Mouse (Mus musculus) lung, postnatal 0 days (tissue): ENCODE results near the gene Nfia. TPM values are rescaled to one million over a fixed set of nuclear protein-coding genes. Genes with fewer than 3 reads are reported as not detected.
A peak's percentile ranks its signal among the peaks of the same experiment; 100 is the strongest.

Experiments
- ATAC-seq: fragments of 200-750 bp; cut with Nextera tagmentation; 2 replicates; pipeline ENCODE4 v1.8.0; 2017; ENCODE audit warnings: moderate library complexity
- DNase-seq: peaks from one replicate; pipeline ENCODE4 v3.0.0-alpha.2; 2016; ENCODE audit warnings: low spot score
- H3K27ac ChIP-seq: fragments of 300-500 bp; sonication (generic); 2 replicates; pipeline ENCODE4 v1.5.1; 2014; ENCODE audit warnings: antibody characterized with exemption, mild to moderate bottlenecking, low read length, mixed read lengths
- H3K27me3 ChIP-seq: fragments of 300-500 bp; sonication (generic); replicated peaks from 2 replicates; pipeline ENCODE4 v1.6.1; 2014; ENCODE audit warnings: low read length, mixed read lengths; ENCODE audit not compliant: insufficient read depth
- H3K36me3 ChIP-seq: fragments of 300-500 bp; sonication (generic); 2 replicates; pipeline ENCODE4 v1.6.1; 2014; ENCODE audit warnings: low read length, mixed read lengths; ENCODE audit not compliant: insufficient read depth
- H3K4me1 ChIP-seq: fragments of 300-500 bp; sonication (generic); 2 replicates; pipeline ENCODE4 v1.6.1; 2014; ENCODE audit warnings: antibody characterized with exemption, low read depth, low read length, mixed read lengths; ENCODE audit not compliant: insufficient read depth
- H3K4me2 ChIP-seq: fragments of 300-500 bp; sonication (generic); replicated peaks from 2 replicates; pipeline ENCODE4 v1.6.1; 2014; ENCODE audit warnings: low read depth, mild to moderate bottlenecking, low read length, moderate library complexity, mixed read lengths
- H3K4me3 ChIP-seq: fragments of 300-500 bp; sonication (generic); 2 replicates; pipeline ENCODE4 v1.5.1; 2014; ENCODE audit warnings: low read depth, low read length
- H3K9ac ChIP-seq: fragments of 300-500 bp; sonication (generic); replicated peaks from 2 replicates; pipeline ENCODE4 v1.6.1; 2014; ENCODE audit warnings: low read depth, mild to moderate bottlenecking
- H3K9me3 ChIP-seq: fragments of 300-500 bp; sonication (generic); 2 replicates; pipeline ENCODE4 v1.6.1; 2016; ENCODE audit warnings: low read length, mixed read lengths
- CTCF ChIP-seq: IDR thresholded peaks from 2 replicates; pipeline ENCODE4 v1.5.1; 2016; ENCODE audit warnings: antibody characterized with exemption, mild to moderate bottlenecking
- EP300 ChIP-seq: IDR thresholded peaks from 2 replicates; pipeline ENCODE4 v1.6.1; 2016; ENCODE audit warnings: antibody characterized with exemption, mild to moderate bottlenecking, control low read depth
- WGBS: fragments of 180-500 bp; shearing (Covaris S2); extraction: QIAGEN DNeasy Blood & Tissue Kit; methylation state at CpG from one replicate; pipeline ENCODE4 v1.1.7; 2014; 5-methylcytosine and 5-hydroxymethylcytosine counted together
- polyA plus RNA-seq: library from polyadenylated mRNA; unstranded; fragments of >200 nt; fragmentation: Nextera tagmentation; extraction: Ambion mirVana; gene quantifications from 2 replicates; pipeline ENCODE4 v1.2.1, GENCODE M21; 2015

Gene Nfia
- polyA plus RNA-seq, 1 experiment from 2014 or later = 40.5 TPM

- ATAC-seq = no peak
Measured at GRCm38 (mm10) chr4:97879696-97880095, 107.2 kb downstream of the Nfia start.

GRCm38 (mm10) chr4:97880120-97881055 lies 107.9 kb downstream of the Nfia start:
- H3K36me3 ChIP-seq = no peaks in the 10 kb centered on the region
- H3K9ac ChIP-seq = no peak overlapping the region
- no peak overlapping the region for H3K4me2 ChIP-seq
- TF ChIP-seq CTCF = no peak
- H3K9me3 ChIP-seq = no peaks in the 10 kb centered on the region
- DNase-seq = no peak
- H3K27me3 ChIP-seq = no peaks in the 10 kb centered on the region
- no peaks in the 10 kb centered on the region for H3K4me1 ChIP-seq
- 84% methylated on average over 9 of the region's 9 CpGs for WGBS
- H3K4me3 ChIP-seq = no peak overlapping the region
- H3K27ac ChIP-seq = no peak overlapping the region
- no peak for ATAC-seq

More at GRCm38 (mm10) chr4:97879696-97880095, 107.2 kb downstream of the Nfia start:
- H3K9me3 ChIP-seq = no peaks in the 10 kb centered on the region
- H3K27me3 ChIP-seq = no peaks in the 10 kb centered on the region
- 71% methylated on average over 7 of the region's 7 CpGs for WGBS
- H3K27ac ChIP-seq = no peak overlapping the region
- no peak overlapping the region for H3K4me2 ChIP-seq
- no peak for DNase-seq
- TF ChIP-seq EP300 (no peak), CTCF (no peak)
- no peak overlapping the region for H3K4me3 ChIP-seq
- H3K9ac ChIP-seq = no peak overlapping the region
- H3K4me1 ChIP-seq = no peaks in the 10 kb centered on the region
- H3K36me3 ChIP-seq = no peaks in the 10 kb centered on the region

GRCm38 (mm10) chr4:97885574-97885973 lies 113.0 kb downstream of the Nfia start:
- Histone ChIP-seq H3K9ac (no peak overlapping the region), H3K36me3 (no peaks in the 10 kb centered on the region), H3K4me2 (no peak overlapping the region), H3K9me3 (no peaks in the 10 kb centered on the region), H3K4me1 (peaks cover 4% of the 10 kb centered on the region; the same call in 1 of the 2 replicates), H3K27me3 (no peaks in the 10 kb centered on the region), H3K4me3 (no peak overlapping the region), H3K27ac (peak overlapping the region; percentile 51)
- peak; percentile 74 for DNase-seq
- peak; percentile 52 for ATAC-seq
- TF ChIP-seq CTCF = no peak
- peak; percentile 66 for TF ChIP-seq EP300
- 42% methylated on average over 5 of the region's 5 CpGs for WGBS

- DNase-seq (no peak), ATAC-seq (no peak)
- WGBS = 93% methylated on average over 5 of the region's 5 CpGs
- Histone ChIP-seq H3K4me1 (peaks cover 4% of the 10 kb centered on the region; the same call in 1 of the 2 replicates), H3K4me2 (no peak overlapping the region), H3K9me3 (no peaks in the 10 kb centered on the region), H3K36me3 (no peaks in the 10 kb centered on the region), H3K27ac (peak overlapping the region; percentile 51), H3K9ac (no peak overlapping the region), H3K4me3 (no peak overlapping the region), H3K27me3 (no peaks in the 10 kb centered on the region)
- TF ChIP-seq CTCF (no peak), EP300 (no peak)
Measured at GRCm38 (mm10) chr4:97886220-97886619, 113.7 kb downstream of the Nfia start.

- no peaks in the 10 kb centered on the region for H3K27me3 ChIP-seq
- no peak overlapping the region for H3K27ac ChIP-seq
- H3K4me3 ChIP-seq = no peak overlapping the region
- H3K9me3 ChIP-seq = no peaks in the 10 kb centered on the region
- DNase-seq (no peak), ATAC-seq (no peak)
- TF ChIP-seq EP300 (no peak), CTCF (no peak)
- H3K4me2 ChIP-seq = no peak overlapping the region
- WGBS = 63% methylated on average over 1 of the region's 1 CpGs
- no peak overlapping the region for H3K9ac ChIP-seq
- H3K36me3 ChIP-seq = no peaks in the 10 kb centered on the region
- H3K4me1 ChIP-seq = peaks cover 4% of the 10 kb centered on the region; the same call in 1 of the 2 replicates
Measured at GRCm38 (mm10) chr4:97887228-97887627, 114.7 kb downstream of the Nfia start.

- no peaks in the 10 kb centered on the region for H3K36me3 ChIP-seq
- DNase-seq (no peak), ATAC-seq (no peak)
- H3K4me1 ChIP-seq = peaks cover 6% of the 10 kb centered on the region; the same call in 1 of the 2 replicates
- WGBS = 70% methylated on average over 3 of the region's 3 CpGs
- H3K4me3 ChIP-seq = no peak overlapping the region
- no peak overlapping the region for H3K9ac ChIP-seq
- no peak overlapping the region for H3K4me2 ChIP-seq
- no peaks in the 10 kb centered on the region for H3K27me3 ChIP-seq
- TF ChIP-seq CTCF (no peak), EP300 (no peak)
- H3K27ac ChIP-seq = no peak overlapping the region
- no peaks in the 10 kb centered on the region for H3K9me3 ChIP-seq
Measured at GRCm38 (mm10) chr4:97891063-97891462, 118.5 kb downstream of the Nfia start.
